Mouse (Mus musculus) retina, postnatal 7 days (tissue): ENCODE data around the gene Myom1.

ENCODE experiments used
- DNase-seq: peaks from one replicate; pipeline ENCODE4 v3.0.0-alpha.2; 2012; ENCODE audit warnings: low read depth, low spot score

The Myom1 gene

DNA sequence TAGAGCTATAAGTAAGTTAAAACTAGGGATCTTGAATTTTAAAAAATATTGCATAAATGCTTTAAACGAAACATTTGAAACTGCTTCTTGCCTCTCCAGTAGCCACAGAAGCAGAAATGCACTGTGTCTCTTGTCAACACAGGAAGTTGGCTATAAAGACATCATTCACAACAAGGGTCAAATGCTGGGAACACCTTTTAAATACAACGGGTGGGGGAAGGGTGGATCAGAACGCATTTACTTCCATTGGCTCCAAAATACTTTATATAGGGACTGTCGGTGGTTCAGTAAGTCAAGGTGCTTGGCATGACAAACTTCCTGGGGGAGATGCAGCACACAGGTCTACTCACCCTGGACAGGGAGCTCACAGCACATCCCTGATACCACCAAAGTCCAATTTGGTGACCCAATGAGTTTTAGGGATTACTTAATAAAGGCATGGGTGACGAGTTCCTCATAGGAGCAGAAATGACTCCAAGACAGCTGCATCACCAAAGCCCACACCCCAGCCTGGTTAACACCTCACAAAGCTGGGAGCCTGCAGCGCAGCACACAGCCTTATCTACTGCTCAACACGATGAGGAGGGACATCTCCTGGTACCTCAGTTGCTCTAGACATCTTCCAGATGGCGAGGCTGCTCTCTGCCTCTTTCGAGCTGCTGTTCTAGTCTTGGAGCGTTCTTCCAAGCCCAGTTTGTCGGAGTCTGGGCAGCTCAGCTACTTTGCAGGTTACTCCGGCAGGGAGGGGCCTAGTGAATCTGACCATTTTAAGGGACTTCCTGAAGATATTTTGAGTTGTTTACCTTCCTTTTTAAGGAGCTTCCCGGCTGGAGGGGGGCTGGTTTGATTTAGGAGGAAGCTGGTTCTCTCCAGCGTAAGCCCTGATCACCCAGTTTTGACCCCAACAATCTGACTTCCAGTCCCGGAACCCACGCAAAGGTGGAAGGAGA is 134.2 kb downstream of the Myom1 start:
- no peak for DNase-seq

DNA sequence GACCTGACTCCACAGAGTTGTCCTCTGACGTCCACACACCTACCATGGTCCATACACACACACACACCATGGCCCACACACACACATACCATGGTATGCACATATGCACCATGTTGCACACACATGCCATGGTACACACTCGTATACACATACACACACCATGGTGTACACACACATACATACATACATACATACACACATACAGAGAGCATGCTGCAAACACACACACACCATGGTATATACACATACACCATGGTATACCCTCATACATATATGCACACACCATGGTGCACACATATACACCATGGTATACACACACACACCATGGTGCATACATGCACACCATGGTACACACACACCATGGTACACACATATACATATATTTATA is 134.9 kb downstream of the Myom1 start:
- no peak for DNase-seq

DNA sequence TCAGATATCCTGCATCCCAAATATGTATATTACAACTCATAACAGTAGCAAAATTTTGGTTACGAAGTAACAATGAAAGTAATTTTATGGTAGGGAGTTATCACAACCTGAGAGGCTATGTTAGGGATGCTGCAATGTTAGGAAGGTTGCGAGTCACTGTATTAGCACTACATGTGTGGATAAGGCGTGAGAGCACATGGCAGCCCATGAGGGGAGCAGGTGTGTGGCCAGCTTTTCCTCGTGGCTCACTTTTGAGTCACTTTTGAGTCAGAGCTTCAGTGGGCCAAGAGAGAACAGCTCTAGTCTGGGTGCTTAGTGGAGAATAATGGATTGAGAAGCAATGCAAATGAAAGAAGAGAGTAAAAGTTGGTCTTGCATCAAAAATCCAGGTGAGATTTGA is 139.6 kb downstream of the Myom1 start:
- DNase-seq: no peak

DNA sequence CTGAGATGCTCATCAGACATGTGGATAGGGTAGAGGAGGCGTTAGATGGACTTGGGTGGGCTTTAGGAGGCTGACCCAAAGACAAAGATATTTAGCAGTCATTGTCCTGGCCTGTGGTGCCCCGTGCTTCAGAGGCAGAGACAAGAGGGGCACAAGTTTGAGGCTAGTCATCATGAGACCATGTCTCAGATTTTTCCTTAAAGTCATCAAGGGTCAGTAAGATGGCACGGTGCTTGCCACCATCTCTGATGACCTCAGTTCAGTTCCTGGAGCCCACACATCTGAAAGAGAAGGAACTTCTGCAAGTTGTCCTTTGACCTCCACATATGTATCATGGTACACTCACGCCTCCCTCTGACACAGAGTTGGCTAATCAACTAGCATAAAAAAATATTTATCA is 140.7 kb downstream of the Myom1 start:
- no peak for DNase-seq

DNA sequence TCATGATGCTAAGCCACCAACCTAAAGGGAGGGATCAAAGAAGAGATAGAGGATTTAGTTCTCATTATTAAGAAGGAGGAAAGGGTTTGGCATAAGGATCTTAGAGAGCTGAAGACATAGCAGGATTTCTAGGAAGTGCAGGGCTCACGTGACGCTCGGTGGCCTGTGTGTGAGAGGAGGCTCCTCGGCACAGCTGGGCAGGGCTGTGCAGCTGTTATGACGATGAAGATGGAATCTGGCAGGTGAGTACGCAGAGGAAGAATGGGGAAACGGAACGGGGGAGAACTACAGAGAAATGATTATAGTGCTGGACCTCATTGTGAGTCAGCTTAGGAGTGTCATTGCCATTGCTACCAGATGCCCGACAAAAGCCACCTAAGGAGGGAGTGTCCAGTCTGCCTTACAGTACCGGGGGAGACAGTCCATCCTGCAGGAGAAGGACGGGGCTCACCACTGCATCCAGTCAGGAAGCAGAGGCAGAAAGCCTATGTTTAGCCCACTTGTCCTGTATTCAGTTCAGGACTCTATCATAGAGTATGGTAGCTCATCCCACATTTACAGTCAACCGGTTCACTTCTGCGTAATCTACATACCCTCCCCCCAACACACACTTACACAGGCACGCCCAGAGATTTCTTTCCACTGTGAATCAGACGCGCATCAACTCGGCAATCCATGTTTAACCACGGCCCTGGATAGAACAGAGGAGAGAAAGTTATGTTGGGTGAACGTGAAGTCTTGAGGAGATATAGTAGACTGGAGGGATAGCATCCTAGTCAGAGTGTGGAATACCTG is 142.1 kb downstream of the Myom1 start:
- DNase-seq: no peak

DNA sequence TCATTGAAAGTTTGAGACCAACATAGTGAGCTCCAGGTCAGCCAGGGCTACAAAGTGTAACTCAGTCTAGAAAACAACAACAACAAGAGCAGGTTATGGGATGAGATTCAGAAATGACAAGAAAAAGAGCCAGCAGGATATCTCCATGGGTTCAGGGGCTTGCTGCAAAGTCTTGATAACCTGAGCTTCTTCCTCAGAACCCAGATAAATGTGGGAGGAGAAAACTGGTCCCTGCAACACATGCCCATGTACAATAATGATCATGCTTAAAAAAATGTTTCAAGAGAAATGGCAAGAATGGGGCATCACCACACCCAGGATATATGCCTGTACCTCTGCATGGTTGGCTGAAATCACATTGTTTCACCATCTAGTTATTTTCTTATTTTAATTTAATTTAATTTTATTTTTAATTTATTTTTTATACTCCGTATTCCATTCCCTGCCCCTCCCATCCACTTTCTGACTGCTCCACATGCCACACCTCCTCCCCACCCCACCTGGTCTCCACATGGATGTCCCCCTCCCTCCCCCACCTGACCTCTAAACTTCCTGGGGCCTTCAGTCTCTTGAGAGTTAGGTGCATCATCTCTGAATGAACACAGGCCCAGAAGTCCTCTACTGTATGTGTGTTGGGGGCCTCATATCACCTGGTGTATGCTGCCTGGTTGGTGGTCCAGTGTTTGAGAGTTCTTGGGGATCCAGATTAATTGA is 143.0 kb downstream of the Myom1 start:
- DNase-seq: no peak

DNA sequence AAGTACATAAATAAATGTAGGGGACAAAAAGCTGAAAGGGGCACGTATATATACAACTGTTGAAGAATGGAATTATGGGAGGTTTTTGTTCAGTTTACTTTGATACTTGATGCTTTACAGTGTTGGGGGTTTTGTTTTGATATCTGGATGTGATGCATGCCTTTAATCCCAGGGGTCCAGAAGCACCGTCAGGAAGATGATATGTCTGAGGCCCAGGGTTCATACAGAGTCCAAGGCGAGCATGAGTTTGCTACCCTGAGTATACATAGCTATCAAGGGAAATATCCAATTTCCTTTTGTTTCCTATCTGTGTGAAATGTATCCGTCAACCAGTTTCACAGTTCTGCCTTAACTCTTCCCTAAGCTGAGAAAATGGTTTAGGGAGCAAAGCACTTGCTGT is 150.9 kb downstream of the Myom1 start:
- DNase-seq: no peak

DNA sequence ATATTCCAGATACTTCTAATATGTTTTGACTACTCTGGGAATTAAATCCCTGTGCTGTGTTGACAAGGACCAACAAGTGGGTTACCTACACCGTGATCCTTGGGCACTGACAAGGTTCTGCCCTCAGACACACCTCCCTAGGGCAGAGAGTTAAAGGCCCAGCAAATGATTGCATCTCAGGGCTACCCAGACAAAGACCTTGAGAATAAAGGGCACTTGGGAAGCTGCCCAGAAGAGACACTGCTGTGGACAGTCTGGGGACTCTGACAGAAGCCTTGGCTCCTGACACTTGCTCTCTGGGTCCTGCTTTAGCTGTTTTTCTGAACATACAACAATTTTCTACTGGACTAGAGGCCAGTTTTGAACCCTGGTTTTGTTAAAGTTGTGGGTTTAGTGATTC is 152.8 kb downstream of the Myom1 start:
- no peak for DNase-seq

DNA sequence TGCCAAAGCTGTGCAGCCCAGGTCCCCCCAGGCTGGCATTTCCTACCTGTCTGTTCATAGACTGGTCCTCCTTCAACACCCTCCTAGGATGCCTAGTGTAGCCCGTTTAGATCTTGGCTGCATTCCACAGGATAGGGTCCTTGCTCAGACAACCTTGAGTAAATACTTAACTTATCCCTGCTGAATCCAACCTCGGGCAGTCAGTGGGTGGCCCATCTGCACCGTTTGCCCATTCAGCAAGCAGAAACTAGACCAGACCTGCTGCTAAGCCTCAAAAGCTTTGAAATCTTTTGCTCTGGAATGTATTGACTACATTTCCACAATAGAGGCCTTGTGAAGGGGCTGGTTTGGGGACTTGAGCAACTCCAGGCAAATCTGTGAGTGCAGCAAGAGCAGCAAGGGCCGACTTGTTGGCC is 156.7 kb downstream of the Myom1 start:
- DNase-seq: no peak

DNA sequence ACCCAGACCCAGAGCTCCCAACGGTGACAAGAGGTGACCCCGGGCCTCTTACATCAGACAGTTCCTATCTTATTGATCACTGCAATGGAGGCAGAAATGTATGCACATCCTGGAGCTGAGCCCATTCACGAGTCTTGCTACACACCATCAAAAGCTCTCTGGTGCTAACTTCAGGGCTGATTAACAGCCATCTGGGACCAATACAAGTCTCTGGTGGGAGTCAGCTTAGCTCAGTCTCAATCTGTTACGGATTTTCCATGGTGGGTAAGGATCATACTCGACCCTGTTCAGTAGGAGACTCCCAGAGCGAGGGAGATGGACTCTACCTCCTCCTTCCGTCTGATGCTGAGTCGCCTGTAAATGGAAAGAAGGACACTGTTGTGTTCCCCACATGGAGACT is 157.3 kb downstream of the Myom1 start:
- no peak for DNase-seq

DNA sequence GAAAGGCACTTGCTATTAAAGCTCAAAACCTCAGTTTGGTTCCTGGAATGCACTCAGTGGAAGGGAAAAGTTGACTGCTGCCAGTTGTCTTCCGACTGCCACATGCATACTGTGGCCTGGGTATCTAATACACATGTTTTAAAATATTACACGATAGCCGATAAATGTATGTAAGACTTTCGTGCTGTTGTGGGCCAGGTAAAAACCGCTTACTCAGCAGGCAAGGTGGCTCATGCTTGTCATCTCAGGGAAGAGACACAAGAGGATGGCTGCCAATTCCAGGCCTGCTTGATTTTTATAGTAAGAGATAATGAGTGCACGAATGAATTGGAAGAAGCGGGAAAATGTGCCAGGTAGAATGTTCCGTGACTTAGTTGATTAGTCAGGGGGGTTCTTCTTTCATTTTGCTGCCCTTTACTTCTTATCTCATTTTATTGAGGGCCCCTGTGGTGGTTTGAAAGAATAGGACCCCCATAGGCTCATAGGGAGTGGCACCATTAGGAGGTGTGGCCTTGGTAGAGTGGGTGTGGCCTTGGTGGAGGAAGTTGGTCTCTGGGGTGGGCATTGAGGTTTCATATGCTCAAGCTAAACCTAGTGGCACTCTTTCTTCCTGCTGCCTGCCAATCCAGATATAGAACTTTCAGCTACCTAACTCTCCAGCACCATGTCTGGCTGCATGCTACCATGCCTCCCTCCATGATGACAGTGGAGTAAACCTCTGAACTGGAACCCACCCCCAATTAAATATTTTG is 158.0 kb downstream of the Myom1 start:
- DNase-seq: no peak

DNA sequence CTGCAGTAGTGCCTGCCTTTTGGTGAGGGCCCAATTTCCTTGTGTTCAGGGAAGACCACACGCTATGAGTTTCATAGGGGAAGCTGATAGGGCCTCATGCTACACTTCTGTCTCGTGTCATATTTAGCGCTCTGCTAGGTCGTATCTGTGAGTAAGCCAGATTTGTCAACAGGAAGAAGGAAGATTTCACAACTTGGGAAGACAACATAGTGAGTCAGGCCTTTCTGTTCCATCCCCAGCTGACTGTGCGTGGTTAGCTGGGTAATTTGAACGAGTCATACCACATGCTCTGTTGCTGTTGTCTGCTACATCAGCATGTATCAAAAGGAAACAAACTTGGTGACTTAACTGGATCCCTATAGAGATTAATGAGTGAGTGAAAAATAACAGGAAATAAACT is 162.6 kb downstream of the Myom1 start:
- no peak for DNase-seq

DNA sequence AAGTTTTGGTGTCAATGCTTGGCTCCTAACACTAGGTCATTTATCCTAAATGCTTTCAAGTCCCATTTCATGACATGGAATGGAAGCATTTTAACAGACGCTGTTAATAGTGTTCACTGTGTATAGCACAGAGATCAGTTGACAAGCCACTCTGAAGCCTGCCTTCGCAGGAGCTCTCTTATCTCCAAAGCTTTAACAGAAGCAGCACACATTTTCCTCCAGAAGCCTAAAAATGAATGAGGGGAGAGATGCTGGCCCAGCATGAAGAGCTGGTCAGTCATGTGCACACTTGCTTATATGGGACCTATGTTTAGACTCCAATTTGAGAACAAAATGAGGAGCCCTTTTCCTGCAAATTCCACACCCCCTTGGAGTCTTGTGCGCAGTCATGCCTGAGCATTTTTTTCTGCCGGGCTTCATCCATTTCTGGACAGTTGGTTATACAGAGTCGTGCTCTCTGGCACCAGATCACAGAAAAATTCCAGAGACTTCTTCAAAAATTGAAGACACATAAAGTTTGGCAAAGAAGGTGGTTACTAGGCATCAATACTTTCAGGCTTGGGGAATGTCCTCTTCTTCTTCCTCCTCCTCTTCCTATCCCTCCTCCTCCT is 165.9 kb downstream of the Myom1 start:
- DNase-seq: no peak

DNA sequence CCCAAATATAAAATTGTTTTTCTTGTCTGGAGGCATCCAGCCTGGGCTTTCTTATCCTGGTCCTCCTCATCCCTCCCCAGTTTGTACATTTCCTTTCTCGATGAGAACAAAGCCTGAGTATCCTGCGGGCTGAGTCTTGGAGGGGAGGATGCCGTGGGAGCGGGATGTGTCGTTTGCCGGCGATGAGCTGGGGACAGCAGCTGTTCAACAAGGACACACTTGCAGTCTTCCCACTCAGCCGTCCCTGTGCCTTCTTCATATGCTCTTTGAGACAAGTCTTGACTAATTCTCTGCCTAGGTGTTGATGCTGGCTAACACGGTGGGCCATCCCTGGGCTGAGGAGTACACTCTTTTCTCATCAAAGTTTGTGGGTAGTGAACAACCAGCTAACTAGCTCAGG is 166.4 kb downstream of the Myom1 start:
- DNase-seq: no peak

DNA sequence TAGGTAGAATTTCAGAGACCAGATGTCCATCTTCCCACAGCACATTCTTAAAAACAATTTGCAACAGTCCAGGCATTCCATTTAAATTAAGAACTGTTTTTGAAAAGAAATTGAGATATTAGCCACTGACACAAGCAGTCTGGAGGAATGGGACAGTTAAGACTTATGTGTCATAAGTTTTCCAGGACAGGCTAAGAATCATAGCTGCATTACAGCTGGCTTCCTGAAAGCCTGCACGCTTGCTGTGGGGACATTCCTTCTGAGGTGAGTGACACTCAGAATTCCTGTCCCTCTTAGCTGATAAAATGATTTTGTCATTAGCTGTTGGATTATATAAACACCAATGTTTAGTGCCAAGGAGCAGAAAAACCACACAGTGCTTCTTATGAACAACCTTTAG is 167.2 kb downstream of the Myom1 start:
- DNase-seq: no peak

DNA sequence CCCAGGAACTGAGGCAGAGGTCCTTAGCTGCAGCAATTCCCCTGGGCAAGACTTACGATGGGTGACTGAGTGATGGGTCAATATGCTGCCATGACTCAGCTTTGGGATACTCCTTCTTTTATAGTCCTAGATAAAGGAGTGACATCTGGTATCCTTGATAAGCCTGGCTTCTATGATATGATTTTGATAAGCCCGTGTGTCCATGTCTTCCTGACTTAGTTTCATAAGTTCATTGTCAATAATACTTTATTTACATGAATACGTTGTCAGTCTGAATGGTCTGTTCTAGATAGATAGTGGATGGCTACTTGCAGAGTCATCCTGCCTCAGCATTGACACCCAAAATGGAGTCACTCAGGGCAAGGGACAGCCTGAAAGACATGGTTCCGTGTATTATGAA is 168.7 kb downstream of the Myom1 start:
- DNase-seq: no peak
